Mouse (Mus musculus) kidney, adult 2 months (tissue): ENCODE measurements around the gene Smtnl1.

Source experiments
- CTCF ChIP-seq: fragments of 200-500 bp; conservative IDR thresholded peaks from 2 replicates; pipeline ENCODE4 v1.5.1; 2011; ENCODE audit warnings: low read depth, mild to moderate bottlenecking, control low read depth, low read length, moderate library complexity, mixed read lengths; ENCODE audit not compliant: insufficient read depth, insufficient read length
- POLR2A ChIP-seq: fragments of 200-500 bp; IDR thresholded peaks from one replicate; pipeline ENCODE4 v1.6.1; 2011; ENCODE audit warnings: low read depth, low read length, control low read depth

GRCm38 (mm10) chr2:84800304-84800703 lies 22.1 kb downstream of the Smtnl1 start:
- TF ChIP-seq POLR2A (no peak), CTCF (no peak)
